Mouse (Mus musculus): ENCODE results near the gene Ntrk3. TPM values are rescaled to one million over a fixed set of nuclear protein-coding genes. Genes with fewer than 3 reads are reported as not detected.

Ntrk3 gene
- 1.3 TPM for polyA plus RNA-seq (2014; fragmentation: Illumina TruSeq; extraction: RNeasy Lipid Tissue Mini Kit (QIAGEN cat#74804); ENCODE audit: low read depth, low replicate concordance)

GRCm38 (mm10) chr7:78737614-78738210, at the start of gene Ntrk3:
Gene Ntrk3, minus strand, starts transcription at chr7:78738012.

DNA sequence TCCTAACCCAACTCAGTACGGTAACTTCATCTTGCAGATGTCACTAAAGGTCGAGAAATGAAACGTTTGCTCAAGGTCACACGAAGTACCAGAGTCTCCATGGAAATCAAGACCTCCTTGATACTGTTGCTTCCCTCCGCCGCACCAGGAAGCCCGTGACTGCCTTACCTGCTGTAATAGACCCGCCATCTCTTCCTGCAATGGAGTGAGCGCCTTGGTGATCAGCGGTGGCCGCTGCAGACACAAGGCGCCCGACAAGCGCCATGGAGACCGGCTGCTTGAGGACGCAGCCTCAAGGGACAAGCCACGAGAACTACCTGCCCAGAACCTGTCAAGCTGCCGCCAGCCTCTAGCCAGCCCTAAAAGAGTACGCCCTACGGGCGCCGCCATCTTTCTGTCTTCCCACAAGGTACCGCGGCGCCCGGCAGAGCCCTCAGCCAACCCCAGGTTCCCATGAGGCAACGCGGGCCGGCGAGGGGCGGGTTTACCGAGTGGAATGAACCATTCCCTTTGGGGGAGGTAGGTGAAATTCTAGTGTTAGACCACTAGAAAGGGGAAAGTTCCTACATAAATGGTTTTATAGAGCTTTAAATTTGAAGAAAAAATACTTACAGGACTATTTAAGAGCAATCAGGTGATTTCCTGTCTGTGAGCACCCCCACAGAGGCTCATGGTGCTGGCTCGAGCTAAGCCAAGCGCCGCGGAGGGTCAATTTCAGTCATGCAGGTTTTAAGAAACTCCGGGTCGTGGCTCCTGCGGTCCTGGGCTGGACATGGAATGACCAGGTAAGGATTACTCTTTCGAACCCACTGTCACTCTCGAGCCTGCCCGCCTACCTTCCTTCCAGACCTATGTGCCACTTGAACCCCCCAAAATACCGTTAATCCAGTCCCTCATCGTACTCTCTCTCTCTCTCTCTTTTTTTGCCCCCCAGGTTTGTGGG, 45.1 kb upstream of the Ntrk3 start, which contains the start of the genes Mrps11 and Mrpl46:
TSS of gene Mrps11 (plus strand) at position 481 of the 943 bp plus-strand sequence.
TSS of gene Mrpl46 (minus strand) at position 893 of the 943 bp plus-strand sequence.

Other genes with a start within 250 kb of the Ntrk3 start
- gene Mrps11, start 45.1 kb upstream of the Ntrk3 start, polyA plus RNA-seq (2014; fragmentation: Illumina TruSeq; extraction: RNeasy Lipid Tissue Mini Kit (QIAGEN cat#74804); ENCODE audit: low read depth, low replicate concordance) = 33.6 TPM
- gene Mrpl46, start 45.5 kb upstream of the Ntrk3 start, polyA plus RNA-seq (2014; fragmentation: Illumina TruSeq; extraction: RNeasy Lipid Tissue Mini Kit (QIAGEN cat#74804); ENCODE audit: low read depth, low replicate concordance) = 53.2 TPM
- 14.9 TPM for gene Det1, start 109.3 kb upstream of the Ntrk3 start, polyA plus RNA-seq (2014; fragmentation: Illumina TruSeq; extraction: RNeasy Lipid Tissue Mini Kit (QIAGEN cat#74804); ENCODE audit: low read depth, low replicate concordance)
- gene Aen, start 157.8 kb upstream of the Ntrk3 start, polyA plus RNA-seq (2014; fragmentation: Illumina TruSeq; extraction: RNeasy Lipid Tissue Mini Kit (QIAGEN cat#74804); ENCODE audit: low read depth, low replicate concordance) = 40.0 TPM
- gene Isg20, start 175.4 kb upstream of the Ntrk3 start, polyA plus RNA-seq (2014; fragmentation: Illumina TruSeq; extraction: RNeasy Lipid Tissue Mini Kit (QIAGEN cat#74804); ENCODE audit: low read depth, low replicate concordance) = 9.9 TPM

All from heart, adult 10 weeks (tissue).